Comparison of ENCODE assay signal across 8 mouse cellular contexts in the genomic region with DNA sequence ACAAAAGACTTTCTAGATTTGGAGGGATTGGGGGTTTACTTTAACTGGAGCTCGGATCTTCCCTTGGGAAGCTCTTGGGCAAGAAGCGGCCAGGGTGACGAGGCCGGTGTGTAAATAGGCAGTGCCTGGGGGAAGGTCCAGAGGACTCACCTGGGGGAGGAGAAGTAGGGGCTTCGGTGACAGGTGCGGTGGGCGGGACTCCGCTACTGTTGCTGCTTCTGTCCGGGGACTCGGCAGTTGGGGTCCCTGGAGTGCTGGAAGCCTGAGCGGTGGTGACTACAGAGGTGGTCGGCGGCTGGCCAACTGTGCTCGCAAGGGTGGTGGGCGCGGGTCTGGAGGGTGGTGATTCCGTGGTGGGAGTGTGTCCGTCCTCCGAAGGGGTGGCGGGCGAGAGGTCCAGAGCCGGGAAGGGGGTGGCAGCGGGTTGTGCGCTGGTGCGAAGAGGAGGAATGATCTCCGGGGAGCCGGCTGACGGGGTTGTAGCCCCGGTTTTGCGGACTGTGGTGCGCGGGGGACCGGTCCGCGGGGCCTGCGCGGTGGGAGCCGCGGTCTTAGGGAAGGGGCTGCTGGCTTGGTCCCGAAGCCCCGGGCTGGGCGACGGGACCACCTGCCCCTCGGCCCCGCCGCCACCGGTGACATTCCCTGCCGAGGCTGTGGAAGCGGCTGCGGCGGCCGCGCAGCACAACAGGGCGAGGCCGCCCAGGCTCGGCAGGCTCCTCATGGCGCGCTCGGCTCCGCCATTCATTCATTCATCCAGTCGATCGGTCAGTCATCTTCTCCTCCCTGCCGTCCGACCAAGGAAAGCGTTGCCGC. TPM values are rescaled to one million over a fixed set of nuclear protein-coding genes. Genes with fewer than 3 reads are reported as not detected.
DNase-seq lines count a peak whose midpoint lies in the region; ATAC-seq and TF ChIP-seq lines count a peak whose summit lies in the region.

No protein-coding gene starts in this region.

- H3K9ac ChIP-seq in kidney, embryonic 15.5 days = peak overlapping the region; percentile 85
- peak overlapping the region; percentile 92 for H3K9ac ChIP-seq in liver, embryonic 13.5 days
- H3K9ac ChIP-seq in neural tube, embryonic 11.5 days (ENCODE audit: low read length) = peak overlapping the region; percentile 87

- H3K36me3 ChIP-seq in kidney, embryonic 15.5 days = no peaks in the 10 kb centered on the region
- H3K36me3 ChIP-seq in liver, embryonic 13.5 days = no peaks in the 10 kb centered on the region
- no peaks in the 10 kb centered on the region for H3K36me3 ChIP-seq in neural tube, embryonic 11.5 days (ENCODE audit: control insufficient read depth, insufficient read depth, low read length)

- no peaks in the 10 kb centered on the region for H3K9me3 ChIP-seq in kidney, embryonic 15.5 days (replicated peaks)
- H3K9me3 ChIP-seq in liver, embryonic 13.5 days (replicated peaks) = no peaks in the 10 kb centered on the region
- no peaks in the 10 kb centered on the region for H3K9me3 ChIP-seq in neural tube, embryonic 11.5 days (ENCODE audit: control insufficient read depth, low read length)

- H3K27me3 ChIP-seq in kidney, embryonic 15.5 days = no peaks in the 10 kb centered on the region
- no peaks in the 10 kb centered on the region for H3K27me3 ChIP-seq in liver, embryonic 13.5 days
- H3K27me3 ChIP-seq in neural tube, embryonic 11.5 days (ENCODE audit: control insufficient read depth, insufficient read depth, low read length) = no peaks in the 10 kb centered on the region

- ATAC-seq in kidney, embryonic 15.5 days (replicated peaks; ENCODE audit: low FRiP score) = peak; percentile 50; the same call in 1 of the 2 replicates
- peak; percentile 24 for ATAC-seq in liver, embryonic 13.5 days (ENCODE audit: low read depth)
- peak; percentile 58 for ATAC-seq in neural tube, embryonic 11.5 days (ENCODE audit: insufficient read depth, low FRiP score, low TSS enrichment)

- peaks cover 8% of the 10 kb centered on the region for H3K4me1 ChIP-seq in cortical plate, adult 2 months (ENCODE audit: control insufficient read depth, insufficient read depth, low read length)
- H3K4me1 ChIP-seq in kidney, embryonic 15.5 days = peaks cover 30% of the 10 kb centered on the region
- peaks cover 49% of the 10 kb centered on the region for H3K4me1 ChIP-seq in liver, embryonic 13.5 days (replicated peaks)
- peaks cover 24% of the 10 kb centered on the region for H3K4me1 ChIP-seq in neural tube, embryonic 11.5 days (ENCODE audit: control insufficient read depth, insufficient read depth, low read length)

- WGBS in kidney, embryonic 15.5 days = under 1% methylated on average over 66 of the region's 66 CpGs
- WGBS in liver, embryonic 13.5 days (ENCODE audit: insufficient replicate concordance) = 2% methylated on average over 66 of the region's 66 CpGs
- WGBS in neural tube, embryonic 11.5 days = under 1% methylated on average over 63 of the region's 66 CpGs

- DNase-seq in ovary, postnatal 14 days (ENCODE audit: low spot score) = peak; percentile 13
- DNase-seq in ovary, postnatal 10 days (ENCODE audit: low spot score) = no peak
- peak; percentile 18 for DNase-seq in gastrocnemius, postnatal 25 days
- peak; percentile 31 for DNase-seq in liver, embryonic 13.5 days
- DNase-seq in neural tube, embryonic 11.5 days (ENCODE audit: low spot score) = peak; percentile 59
- DNase-seq in testis, postnatal 10 days (ENCODE audit: low spot score) = peak; percentile 75

- peak overlapping the region; percentile 79 for H3K27ac ChIP-seq in cortical plate, adult 2 months (ENCODE audit: insufficient read depth, low read length)
- H3K27ac ChIP-seq in kidney, embryonic 15.5 days = peak overlapping the region; percentile 79
- peak overlapping the region; percentile 61 for H3K27ac ChIP-seq in liver, embryonic 13.5 days
- H3K27ac ChIP-seq in neural tube, embryonic 11.5 days (ENCODE audit: low read depth, low read length) = peak overlapping the region; percentile 63

- H3K4me3 ChIP-seq in cortical plate, adult 2 months (ENCODE audit: insufficient read depth, low read length) = peak overlapping the region; percentile 99
- peak overlapping the region; percentile 93 for H3K4me3 ChIP-seq in kidney, embryonic 15.5 days (replicated peaks)
- peak overlapping the region; percentile 89 for H3K4me3 ChIP-seq in liver, embryonic 13.5 days (replicated peaks)
- peak overlapping the region; percentile 92 for H3K4me3 ChIP-seq in neural tube, embryonic 11.5 days (ENCODE audit: low read depth, low read length)

- TF ChIP-seq CTCF in cortical plate, adult 2 months (IDR thresholded peaks at IDR 0.05; ENCODE audit: extremely low read depth, insufficient read depth, low read length) = no peak

- no peak for TF ChIP-seq POLR2A in cortical plate, adult 2 months (IDR thresholded peaks at IDR 0.05; ENCODE audit: extremely low read depth, insufficient read depth, low read length)

- peak overlapping the region; percentile 90 for H3K4me2 ChIP-seq in kidney, embryonic 15.5 days
- peak overlapping the region; percentile 98 for H3K4me2 ChIP-seq in liver, embryonic 13.5 days
- H3K4me2 ChIP-seq in neural tube, embryonic 11.5 days (ENCODE audit: low read depth) = peak overlapping the region; percentile 89

RNA-seq across cellular contexts. Expression of a gene that starts 0.5 kb away (rescaled TPM):
- polyA plus RNA-seq in cortical plate, adult 2 months (2012; rRNA removed) = 36.7 and 38.2 TPM in 2 replicates
- 1 to 10 TPM; 3.9 to 5.7 TPM for total RNA-seq in gastrocnemius, postnatal 25 days (2021)
- 12.8 and 13.6 TPM in 2 replicates for polyA plus RNA-seq in kidney, embryonic 15.5 days (2015; fragmentation: Nextera tagmentation; extraction: Ambion mirVana)
- 2.8 and 3.0 TPM in 2 replicates for polyA plus RNA-seq in liver, embryonic 13.5 days (2015; fragmentation: Nextera tagmentation; extraction: Ambion mirVana)
- polyA plus RNA-seq in neural tube, embryonic 11.5 days (2014; fragmentation: Nextera tagmentation; extraction: Ambion mirVana) = 29.1 and 29.8 TPM in 2 replicates
